Mouse (Mus musculus) megakaryocyte, embryonic 14.5 days (primary cell): Measurements from ENCODE around the gene Mgarp.
"Not testable (repeated sequence)": the region's sequence is repeated elsewhere in the genome, so short reads cannot be mapped to it uniquely, and the experiment has no call there.

Source experiments
- FLI1 ChIP-seq: IDR thresholded peaks from 2 replicates; pipeline ENCODE4 v1.6.1; 2012; ENCODE audit warnings: low read length, inconsistent platforms, mixed read lengths
- GATA1 ChIP-seq: IDR thresholded peaks from 3 replicates; pipeline ENCODE4 v1.6.1; 2012; ENCODE audit warnings: mixed read lengths, low read length, inconsistent platforms, borderline replicate concordance

DNA sequence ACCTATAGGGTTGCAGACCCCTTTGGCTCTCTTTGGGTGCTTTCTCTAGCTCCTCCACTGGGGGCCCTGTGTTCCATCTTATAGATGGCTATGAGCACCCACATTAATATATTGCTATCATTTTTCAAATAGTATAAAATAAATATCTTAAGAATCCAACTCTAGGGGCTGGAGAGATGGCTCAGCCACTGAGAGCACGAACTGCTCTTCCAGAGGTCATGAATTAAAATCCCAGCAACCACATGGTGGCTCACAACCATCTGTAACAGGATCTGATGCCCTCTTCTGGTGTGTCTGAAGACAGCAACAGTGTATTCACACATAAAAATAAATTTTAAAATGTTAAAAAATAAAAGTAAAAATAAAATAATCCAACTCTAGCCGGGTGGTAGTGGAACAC, 51.5 kb downstream of the Mgarp start:
- TF ChIP-seq GATA1, FLI1: not testable (repeated sequence)
